Mouse (Mus musculus) cerebellum, adult 11-12 months (tissue): ENCODE results near the gene Enah.

Source experiments
- DNase-seq: peaks from one replicate; pipeline ENCODE4 v3.0.0; 2022

Enah gene

DNA sequence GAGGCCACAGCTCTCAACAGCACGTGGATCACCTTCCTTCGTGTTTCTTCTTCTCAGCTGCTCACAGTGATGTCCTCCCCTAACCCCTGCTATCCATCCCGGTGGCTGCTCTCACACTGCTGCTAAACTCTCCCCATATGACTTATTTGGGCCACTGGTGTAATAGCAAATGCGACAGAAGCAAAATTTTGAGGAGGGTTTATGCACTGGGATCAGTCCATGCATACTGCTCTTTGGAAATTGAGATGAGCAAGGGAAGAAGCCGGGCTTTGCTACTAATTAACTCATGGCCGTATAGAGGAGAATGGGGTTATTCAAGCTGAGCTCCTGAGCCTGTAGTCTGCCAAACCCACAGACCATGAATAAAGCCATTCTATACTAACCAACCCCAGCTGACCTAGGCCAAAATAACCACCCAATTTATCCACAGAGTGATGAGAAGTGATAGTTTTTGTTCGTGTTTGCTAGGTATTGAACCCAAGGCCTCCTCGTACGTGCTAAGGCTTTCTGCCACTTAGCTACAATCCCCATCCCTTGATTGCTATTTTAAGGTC, 7.7 kb upstream of the Enah start:
- DNase-seq, result no peak

DNA sequence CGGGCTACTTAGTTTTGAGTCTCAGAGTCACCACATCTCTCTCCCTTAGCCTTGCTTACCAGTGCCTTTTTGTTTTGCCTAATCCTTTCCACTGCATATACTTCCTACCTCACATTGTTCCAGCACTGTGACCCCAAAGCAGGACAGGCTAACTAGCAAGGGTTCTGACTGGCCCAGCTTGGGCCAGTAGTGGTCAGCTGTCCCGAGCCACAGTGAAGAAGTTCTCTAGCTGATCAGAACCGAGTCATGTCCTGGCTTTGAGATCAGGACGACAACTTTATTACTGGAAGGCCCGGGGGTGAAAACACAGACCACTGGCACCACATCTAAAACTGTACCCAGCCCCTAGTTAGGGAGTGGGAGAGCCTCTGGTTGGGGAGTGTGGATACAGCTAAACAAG, 7.0 kb upstream of the Enah start:
- DNase-seq, result no peak

DNA sequence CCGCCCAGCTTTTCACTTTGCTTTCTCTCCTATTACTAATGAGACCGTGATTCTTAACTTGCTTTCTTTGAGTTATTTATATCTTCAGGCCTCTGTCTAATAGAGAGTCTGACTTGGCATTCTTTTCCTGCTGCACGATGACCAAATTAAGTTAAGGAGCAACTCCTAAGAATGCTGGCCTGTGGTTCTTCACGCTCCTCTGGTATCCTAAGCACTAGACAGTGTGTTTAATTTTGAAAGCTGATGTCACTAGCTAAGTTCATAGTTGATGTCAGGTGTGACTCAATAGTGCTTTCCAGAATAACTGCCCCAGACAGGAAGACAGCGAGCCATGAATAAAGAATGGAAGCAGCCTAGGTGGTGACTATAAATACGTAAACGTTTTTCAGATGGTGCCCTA, 6.3 kb upstream of the Enah start:
- DNase-seq, result no peak

- DNase-seq, result no peak
Observed at GRCm38 (mm10) chr1:182021691-182022299, 2.0 kb upstream of the Enah start.

GRCm38 (mm10) chr1:182020831-182021460, 1.2 kb upstream of the Enah start:
- peak; percentile 28 for DNase-seq

- peak; percentile 38 for DNase-seq
Observed at GRCm38 (mm10) chr1:182019266-182019925, 394 bp downstream of the Enah start.

DNA sequence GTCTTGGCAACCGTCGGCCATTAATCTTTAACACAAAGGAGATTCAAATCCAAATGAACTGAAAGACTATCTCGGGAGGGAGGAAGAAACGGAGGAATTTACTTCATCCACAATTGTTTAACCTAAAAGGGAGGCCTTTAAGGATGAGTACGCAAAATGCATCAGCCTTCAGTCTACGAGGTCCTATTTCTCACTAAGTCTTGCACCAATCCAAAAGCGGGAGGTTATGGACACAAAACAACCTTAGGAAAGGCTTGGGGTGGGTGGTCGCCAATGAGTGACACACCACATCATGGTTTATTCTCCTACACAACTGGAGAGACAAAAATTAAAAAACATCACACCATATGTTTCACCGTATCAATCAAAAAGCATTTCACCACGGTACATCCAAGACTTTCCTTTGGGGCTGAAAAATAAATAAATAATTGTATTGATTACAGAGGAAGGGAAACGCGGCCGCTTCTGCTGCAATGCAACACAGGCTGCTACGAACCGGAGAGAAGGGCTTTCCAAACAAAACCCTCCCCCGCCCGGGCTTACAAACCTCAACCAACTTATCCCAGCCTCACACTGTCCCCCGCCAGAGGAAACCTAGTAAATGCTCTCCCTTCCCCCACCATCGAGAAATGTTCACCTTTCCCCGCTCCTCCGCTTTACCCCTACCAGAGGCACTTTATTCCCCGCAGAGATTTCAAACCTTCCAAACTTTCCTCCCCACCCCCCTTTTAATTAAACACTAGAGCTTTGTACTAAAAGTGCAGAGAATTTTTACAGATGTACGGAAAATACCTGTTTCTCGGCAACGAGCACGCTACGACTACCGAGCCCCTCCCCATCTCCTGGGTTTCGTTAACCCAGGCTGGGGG, 1.2 kb downstream of the Enah start:
- peak; percentile 48 for DNase-seq

DNA sequence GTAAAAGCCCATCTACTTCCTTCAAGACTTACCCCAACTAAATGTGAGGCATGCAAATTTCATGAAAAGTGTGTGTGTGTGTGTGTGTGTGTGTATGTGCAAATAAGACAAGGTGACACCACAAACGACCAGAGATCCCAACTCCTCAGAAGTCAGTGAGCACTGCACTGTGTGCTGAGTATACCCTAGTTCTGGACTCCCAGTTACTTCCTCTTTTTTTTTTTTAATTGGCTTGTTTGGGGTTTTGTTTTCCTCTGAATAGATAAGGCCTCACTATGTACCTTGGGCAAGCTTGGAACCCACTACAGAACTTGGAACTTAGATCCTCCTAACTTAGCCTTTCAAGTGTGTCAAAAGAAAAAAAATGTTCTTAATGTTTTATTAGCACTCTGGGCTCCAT, 14.0 kb downstream of the Enah start:
- DNase-seq, result no peak

- DNase-seq, result no peak
Observed at GRCm38 (mm10) chr1:181998673-181999072, 21.1 kb downstream of the Enah start.

DNA sequence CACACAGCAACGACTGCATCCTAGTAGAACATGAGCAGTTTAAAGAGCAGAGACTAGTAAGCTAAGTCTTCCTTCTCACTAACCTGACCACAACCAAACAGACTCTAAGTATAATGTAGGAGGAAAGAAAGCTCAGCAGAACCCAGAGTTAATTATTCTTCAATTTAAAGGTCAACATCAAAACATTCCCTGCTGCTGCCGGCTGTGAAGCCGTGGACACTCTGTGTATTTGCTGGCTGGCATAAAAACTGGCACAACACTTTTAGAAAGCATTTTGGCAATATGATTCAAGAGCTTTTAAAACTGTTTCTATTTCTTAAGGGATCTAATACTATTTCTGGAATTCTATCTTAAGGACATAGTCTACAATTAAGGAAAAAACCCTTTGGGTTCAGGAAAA, 22.0 kb downstream of the Enah start:
- DNase-seq, result no peak

DNA sequence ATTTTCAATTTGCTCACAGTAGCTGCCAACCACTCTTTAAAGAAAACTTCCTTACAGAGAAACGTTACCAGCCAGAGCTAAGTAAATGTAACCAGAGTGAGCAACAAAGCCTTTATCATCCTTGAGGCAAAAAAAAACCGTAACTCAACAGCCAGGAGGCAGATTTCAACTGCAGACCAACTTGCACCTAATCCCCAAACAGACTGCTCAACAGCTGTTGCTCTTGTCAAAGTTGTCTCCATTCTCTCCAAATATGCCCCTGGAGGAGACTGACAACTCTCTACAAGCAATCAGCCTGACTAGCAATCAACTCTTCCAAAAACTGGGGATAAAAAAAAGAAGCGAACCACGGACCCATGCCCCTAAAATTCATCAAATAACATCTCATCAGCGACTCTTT, 26.2 kb downstream of the Enah start:
- DNase-seq, result no peak

DNA sequence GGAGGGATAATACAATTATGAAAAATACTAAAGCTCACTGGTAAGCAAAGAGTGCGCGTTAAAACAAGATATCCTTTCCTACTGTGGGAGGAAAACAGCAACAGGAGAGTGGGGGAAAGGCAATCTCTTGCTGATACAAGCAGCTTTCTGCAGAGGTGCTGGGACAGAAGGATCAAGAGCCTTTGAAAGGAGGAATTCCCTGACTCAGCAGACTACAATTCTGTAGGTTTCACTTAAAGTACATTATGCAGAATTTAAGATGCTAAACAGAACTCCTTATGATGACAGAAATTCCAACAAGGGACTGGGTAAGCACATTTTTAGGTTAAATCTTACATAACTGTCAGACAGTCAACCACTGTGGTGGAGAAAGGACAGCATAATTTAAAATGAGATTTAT, 31.4 kb downstream of the Enah start:
- no peak for DNase-seq

DNA sequence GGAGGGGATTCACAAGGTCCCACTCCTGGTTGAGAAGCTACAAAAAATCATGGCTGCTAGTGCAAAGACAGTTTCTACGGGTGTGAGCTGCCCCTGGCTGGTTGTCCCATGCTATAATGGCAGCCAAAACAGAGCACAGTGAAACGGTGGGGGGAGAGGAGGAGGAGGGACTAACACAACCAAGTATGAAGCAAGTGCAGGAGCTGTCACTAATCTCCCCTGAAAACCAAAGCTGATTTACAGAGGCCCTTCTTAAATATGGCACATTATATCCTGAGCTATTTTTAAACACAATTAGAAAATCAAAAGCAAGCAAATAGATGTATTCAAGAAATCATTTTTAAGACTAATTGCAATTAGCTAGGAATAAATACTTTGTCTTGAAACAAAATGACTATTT, 32.6 kb downstream of the Enah start:
- DNase-seq, result no peak

- no peak for DNase-seq
Observed at GRCm38 (mm10) chr1:181985880-181986279, 33.9 kb downstream of the Enah start.

DNA sequence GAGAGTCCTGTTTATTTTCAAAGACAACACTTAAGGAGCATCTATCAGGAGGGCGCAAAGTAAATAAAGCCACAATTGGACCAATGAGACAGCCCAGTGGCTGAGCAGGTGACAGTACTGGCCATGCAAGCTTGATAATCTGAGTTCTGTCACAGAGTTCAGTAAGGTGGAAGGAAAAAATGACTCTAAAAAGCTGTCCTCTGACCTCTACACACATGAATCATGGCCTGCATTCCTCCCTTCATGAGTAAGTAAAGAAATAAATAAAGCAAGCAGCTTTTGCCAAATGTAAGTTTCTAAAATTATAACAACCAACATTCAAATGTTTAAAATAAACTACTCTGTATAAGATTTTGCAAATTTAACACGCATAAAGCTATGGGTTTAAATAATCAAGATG, 35.0 kb downstream of the Enah start:
- no peak for DNase-seq

DNA sequence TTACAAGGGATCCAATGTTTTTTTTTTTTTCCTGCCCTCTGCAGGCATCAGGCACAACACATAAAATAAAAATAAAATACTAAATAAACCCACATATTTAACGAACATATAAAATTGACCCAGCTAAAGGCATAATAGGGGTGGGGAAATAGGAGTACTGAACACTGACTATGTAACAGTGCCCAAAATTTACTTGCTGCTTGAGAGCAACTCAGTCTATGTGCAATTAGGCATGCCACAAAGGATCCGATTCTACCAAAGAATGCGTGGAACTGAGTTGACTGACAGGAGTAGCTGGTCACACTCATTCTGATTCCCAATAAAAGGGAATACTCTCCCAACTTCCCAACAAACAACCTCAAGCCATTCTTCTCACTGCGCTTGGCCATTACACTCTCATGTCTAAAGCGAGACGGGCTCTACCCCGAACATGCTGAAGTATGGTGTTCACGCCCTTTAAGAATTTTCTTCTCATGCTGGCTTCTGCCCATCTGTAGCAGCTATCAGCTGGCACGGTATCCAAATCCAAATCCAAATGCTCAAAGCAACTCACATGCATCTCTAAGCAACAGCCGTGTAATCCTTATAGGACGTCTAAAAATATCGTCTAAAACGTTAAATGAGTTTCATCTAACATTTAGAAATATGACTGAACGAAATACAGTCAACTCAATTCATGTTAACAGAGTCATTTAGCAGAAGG, 39.6 kb downstream of the Enah start:
- no peak for DNase-seq

GRCm38 (mm10) chr1:181975510-181975909, 44.3 kb downstream of the Enah start:
- no peak for DNase-seq

DNA sequence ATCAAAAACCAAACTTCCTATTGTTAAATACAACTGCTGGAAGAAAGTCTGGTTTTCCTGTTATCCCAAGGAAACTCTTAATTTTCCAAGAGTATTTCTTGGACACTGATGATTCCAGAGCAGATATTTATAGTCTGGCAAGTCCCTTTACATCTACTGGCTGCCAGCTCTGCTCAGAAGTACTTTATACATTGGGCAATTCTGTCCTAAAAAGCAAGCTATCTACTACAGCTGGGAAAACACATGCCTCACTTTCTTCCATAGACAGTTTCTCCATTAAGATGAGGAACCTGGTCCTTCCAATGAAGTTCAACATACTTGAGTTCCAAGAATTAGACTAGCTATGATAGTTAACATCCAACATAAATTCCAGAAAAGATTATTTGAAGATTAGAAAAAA, 44.9 kb downstream of the Enah start:
- no peak for DNase-seq

DNA sequence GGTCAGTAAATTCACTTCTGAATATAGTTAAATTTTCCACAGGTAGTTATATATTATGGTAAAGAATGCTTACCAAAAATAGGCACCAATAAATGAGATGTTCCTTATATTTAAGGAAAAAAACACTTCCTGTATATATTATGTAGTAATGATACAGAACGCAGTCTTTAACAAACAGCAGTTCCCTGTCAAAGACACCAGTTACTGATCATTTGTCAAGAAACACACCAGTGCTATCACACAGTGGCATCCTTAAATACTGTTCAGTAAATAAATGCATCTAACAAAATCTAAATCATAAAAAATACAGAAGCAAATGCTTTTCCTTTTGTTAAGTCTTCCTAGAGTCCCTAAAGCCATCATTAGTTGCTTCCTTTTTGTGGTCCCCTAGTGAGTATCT, 54.5 kb downstream of the Enah start:
- DNase-seq, result no peak

DNA sequence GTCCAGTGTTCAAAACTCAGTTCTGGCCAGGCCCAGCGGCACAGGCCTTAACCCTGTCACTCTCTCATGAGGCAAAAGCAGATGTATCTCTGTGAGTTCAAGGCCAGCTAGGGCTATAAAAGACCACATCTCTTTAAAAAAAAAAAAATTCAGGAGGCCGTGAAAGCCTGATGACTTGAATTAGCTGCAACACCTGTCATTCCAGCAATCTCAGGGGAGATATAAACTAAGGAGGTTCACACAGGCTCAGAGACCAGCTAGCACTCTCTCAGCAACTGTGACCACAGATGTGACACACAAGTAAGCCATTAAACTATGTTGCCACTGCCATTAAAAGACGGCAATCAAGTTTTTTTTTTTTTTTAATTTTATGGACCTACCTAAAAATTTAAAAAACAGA, 56.0 kb downstream of the Enah start:
- DNase-seq, result no peak

DNA sequence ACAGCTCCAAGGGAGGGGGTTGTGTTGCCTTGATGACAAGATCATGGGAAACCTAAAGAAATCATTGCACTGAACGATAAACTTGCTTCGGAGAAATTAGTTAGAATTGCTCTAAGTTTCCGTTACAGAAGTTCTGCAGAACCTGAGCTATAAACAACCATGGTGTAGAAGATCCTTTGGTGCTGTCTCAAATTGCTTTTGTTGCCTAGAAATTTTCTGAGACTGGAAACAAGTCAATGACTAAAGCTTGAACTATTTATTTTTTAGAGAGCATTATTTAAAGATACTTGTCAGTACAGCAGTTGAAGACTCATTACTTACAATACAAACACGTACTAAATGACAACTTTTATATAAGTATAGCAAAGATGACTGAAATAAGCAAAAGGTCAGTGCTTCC, 56.4 kb downstream of the Enah start:
- DNase-seq, result no peak

GRCm38 (mm10) chr1:181960383-181960782, 59.4 kb downstream of the Enah start:
- no peak for DNase-seq

DNA sequence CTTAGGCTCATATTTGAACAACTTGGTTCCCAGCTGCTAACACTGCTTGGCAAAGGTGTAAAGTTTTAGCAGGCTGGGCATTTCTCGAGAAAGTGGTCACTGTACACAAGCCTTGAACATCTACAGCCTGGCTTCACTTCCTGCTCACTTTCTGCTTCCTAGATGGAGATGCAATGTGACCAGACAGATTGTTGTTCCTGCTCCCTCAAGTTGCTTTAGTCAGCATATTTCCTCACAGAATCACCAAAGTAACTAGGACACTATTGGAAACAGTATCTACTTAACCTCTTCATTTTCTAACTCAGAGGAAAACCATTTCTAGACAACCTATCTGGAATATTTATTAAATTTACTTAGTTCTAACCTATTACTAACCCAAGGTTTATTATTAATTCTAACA, 61.4 kb downstream of the Enah start:
- DNase-seq, result no peak
